Mouse (Mus musculus): ENCODE measurements around the gene Tle2.

DNA sequence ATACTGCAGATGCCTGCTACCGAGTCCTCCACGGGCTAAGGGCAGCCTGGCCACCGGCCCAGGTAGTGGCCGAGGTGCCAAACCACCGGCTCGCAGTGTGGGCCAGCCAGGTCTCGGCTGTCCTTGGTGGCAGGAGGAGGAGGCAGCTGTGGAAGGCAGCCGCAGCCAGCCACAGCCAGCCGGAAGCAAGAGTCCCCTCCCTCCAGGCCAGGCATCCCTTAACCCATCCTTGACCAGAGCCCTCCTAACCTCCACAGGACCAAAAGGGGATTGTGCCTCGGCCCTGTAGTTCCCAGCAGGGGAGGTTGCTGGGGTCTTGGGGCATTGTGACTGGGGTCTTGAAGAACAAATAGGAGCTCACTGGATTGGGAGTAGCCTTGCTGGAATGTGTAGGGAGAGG, 10.1 kb upstream of the Tle2 start:
- TF ChIP-seq POLR2A (IDR thresholded peaks at IDR 0.05; ENCODE audit: extremely low read depth, insufficient read depth, low read length) (no peak), CTCF (IDR thresholded peaks at IDR 0.05; ENCODE audit: extremely low read depth, insufficient read depth, low read length) (no peak)

Data from cortical plate, adult 2 months (tissue).